Mouse (Mus musculus): ENCODE data around the gene Cass4. TPM values are rescaled to one million over a fixed set of nuclear protein-coding genes. Genes with fewer than 3 reads are reported as not detected.
A peak's percentile ranks its signal among the peaks of the same experiment; 100 is the strongest.

The Cass4 gene
- total and polyA plus RNA-seq, 3 experiments = 0.35 to 5.5 TPM; not detected in 1

- TF ChIP-seq ZMIZ1 (IDR thresholded peaks at IDR 0.05; ENCODE audit: low read depth, low read length) (no peak), E2F4 (IDR thresholded peaks at IDR 0.05; ENCODE audit: borderline replicate concordance, low read depth, low read length) (no peak), TAL1 (IDR thresholded peaks at IDR 0.05; ENCODE audit: low read length) (0 out of 2 replicates have a peak, but pooled peaks have one; percentile 3), CHD2 (IDR thresholded peaks at IDR 0.05; ENCODE audit: low read length) (no peak), GABPA (IDR thresholded peaks at IDR 0.05; ENCODE audit: low read depth, low read length) (no peak), ZC3H11A (IDR thresholded peaks at IDR 0.05; ENCODE audit: low read depth, low read length) (no peak), MYB (IDR thresholded peaks at IDR 0.05; ENCODE audit: low read depth, low read length) (no peak), POLR2A (IDR thresholded peaks at IDR 0.05; ENCODE audit: control insufficient read depth in 1 of 2, insufficient read depth in 1 of 2, low read depth in 1 of 2, low read length in 2 of 2, poor library complexity in 1 of 2) (no peak), SMC3 (IDR thresholded peaks at IDR 0.05; ENCODE audit: low read depth, low read length) (no peak), MAZ (IDR thresholded peaks at IDR 0.05; ENCODE audit: low read depth, low read length) (no peak), MAX (IDR thresholded peaks at IDR 0.05; ENCODE audit: low read length) (peak; percentile 91), USF2 (IDR thresholded peaks at IDR 0.05; ENCODE audit: borderline replicate concordance in 1 of 2, insufficient read depth in 1 of 2, low read depth in 1 of 2, low read length in 2 of 2) (peak; percentile 73 to 78), MEF2A (IDR thresholded peaks at IDR 0.05; ENCODE audit: extremely low read depth, insufficient replicate concordance, low read depth, low read length, poor library complexity, severe bottlenecking) (no peak), EP300 (IDR thresholded peaks at IDR 0.05; ENCODE audit: low read depth in 1 of 2, low read length in 2 of 2) (no peak)
Measured at GRCm38 (mm10) chr2:172441176-172441575, 47.6 kb downstream of the Cass4 start (continued).

- no peak for DNase-seq (ENCODE audit: low read depth, low spot score)
- H3K4me3 ChIP-seq (ENCODE audit: control insufficient read depth in 1 of 2, insufficient read depth in 1 of 2, low read depth in 2 of 2, low read length in 2 of 2) = no peak overlapping the region
- peaks cover 3 to 7% of the 10 kb centered on the region in 2 experiments; a peak in 3 of 4 replicates for H3K4me1 ChIP-seq (ENCODE audit: control insufficient read depth in 1 of 2, insufficient read depth in 2 of 2, low read length in 2 of 2)
- no peaks in the 10 kb centered on the region for H3K9me3 ChIP-seq (replicated peaks; ENCODE audit: insufficient read depth, low read length)
- peaks cover 16% of the 10 kb centered on the region for H3K79me2 ChIP-seq (ENCODE audit: control insufficient read depth, insufficient read depth, low read length, poor library complexity)
- no peak overlapping the region for H3K9ac ChIP-seq (ENCODE audit: control insufficient read depth, low read depth, low read length, poor library complexity, severe bottlenecking)
- TF ChIP-seq CHD1 (IDR thresholded peaks at IDR 0.05; ENCODE audit: low read depth, low read length) (no peak), ZNF384 (IDR thresholded peaks at IDR 0.05; ENCODE audit: low read depth, low read length) (no peak), NRF1 (IDR thresholded peaks at IDR 0.05; ENCODE audit: insufficient read depth, low read depth, low read length, poor library complexity, severe bottlenecking) (no peak), MYC (IDR thresholded peaks at IDR 0.05; ENCODE audit: low read depth, low read length) (no peak), RAD21 (IDR thresholded peaks at IDR 0.05; ENCODE audit: low read depth, low read length) (no peak), USF1 (IDR thresholded peaks at IDR 0.05; ENCODE audit: low read depth, low read length) (no peak), MXI1 (IDR thresholded peaks at IDR 0.05; ENCODE audit: low read depth, low read length) (no peak)
- H3K36me3 ChIP-seq (ENCODE audit: control insufficient read depth in 1 of 2, insufficient read depth in 2 of 2, low read length in 2 of 2) = peaks cover 0 to 5% of the 10 kb centered on the region in 2 experiments; a peak in 3 of 4 replicates
- no peaks in the 10 kb centered on the region for H3K27me3 ChIP-seq (ENCODE audit: control insufficient read depth in 1 of 2, insufficient read depth in 2 of 2, low read length in 2 of 2)
- no peak overlapping the region for H3K27ac ChIP-seq (ENCODE audit: control insufficient read depth, low read depth, low read length)
Measured at GRCm38 (mm10) chr2:172445617-172446016, 52.0 kb downstream of the Cass4 start.

Data from MEL (cell line).